Mouse (Mus musculus) thymus, postnatal 0 days (tissue): Measurements from ENCODE around the gene Rreb1. TPM values are rescaled to one million over a fixed set of nuclear protein-coding genes. Genes with fewer than 3 reads are reported as not detected.
A peak's percentile ranks its signal among the peaks of the same experiment; 100 is the strongest.

Experiments
- DNase-seq: peaks from one replicate; pipeline ENCODE4 v3.0.0-alpha.2; 2015; ENCODE audit warnings: low spot score
- polyA plus RNA-seq: library from polyadenylated mRNA; unstranded; fragments of >200 nt; fragmentation: Nextera tagmentation; extraction: Ambion mirVana; gene quantifications from 2 replicates; pipeline ENCODE4 v1.2.1, GENCODE M21; 2015

Rreb1 gene
- polyA plus RNA-seq, 1 experiment from 2014 or later = 9.6 TPM

DNA sequence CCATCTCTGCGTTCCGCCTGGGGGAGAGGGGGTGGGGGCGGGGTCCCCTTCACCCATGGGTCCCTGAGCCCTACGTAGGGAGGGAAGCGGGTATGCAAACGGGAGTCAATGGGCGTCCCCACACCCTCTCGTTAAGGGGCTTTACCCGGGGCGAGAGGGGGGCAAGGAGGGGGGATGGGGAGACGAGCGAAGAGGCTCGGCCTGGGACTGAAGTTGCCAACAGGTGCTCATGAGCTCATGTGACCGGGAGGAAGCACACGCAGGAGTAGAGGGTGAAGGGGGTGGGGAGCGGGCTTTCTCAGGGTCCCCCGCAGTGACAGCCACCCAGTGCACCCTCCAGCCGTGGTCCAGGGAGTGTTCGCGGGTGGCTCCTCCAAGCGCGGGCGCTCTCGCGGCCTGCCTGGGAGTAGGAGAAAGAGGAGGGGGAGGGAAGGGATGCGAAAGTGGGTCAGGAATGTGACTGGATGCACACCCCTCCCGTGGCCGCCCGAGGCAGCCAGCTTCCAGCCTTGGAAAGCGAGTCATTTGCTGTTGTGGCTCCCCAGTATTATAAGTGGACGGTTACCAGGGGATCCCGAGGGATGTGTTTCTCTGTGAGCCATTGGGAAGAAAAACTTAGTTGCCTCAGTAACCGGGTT is 513 bp downstream of the Rreb1 start:
- DNase-seq = peak; percentile 86

DNA sequence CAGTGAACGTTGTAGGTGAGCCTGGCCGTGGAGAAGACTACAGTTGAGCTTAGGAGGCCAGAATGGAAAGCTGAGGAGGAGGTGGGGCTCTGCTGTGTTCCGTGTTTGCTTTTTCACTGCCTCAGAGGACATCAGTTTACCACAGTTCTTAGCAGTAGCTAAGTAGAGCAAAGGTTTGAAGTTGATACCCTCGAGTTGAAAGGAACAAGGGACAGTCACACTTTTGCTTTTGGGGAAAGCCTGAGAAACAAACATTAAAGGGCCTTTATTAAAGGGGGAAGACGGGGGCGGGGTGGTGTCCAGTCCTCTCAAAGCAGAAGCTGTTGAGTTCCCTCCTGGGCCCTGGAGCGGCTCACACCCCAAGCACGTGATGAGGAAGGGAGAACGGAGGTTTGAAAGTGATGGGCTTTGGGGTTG is 1.1 kb downstream of the Rreb1 start:
- peak; percentile 60 for DNase-seq

DNA sequence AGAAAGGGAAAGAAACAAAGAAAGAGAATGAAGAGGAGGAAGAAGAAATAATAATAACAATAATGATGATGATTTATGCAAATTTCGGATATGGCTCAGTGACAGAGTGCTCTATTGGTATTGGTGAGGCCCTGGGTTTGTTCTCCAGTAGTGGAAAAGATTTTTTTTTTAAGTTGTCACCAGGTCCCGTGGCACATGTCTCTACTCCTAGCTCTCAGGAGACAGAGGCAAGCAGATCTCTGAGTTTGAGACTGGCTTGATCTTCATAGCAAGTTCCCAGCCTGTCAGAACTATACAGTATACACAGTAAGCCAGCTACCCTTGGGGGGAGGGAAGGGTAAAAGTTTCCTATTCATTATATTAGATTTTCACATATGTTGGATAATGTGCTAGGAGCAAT is 3.4 kb downstream of the Rreb1 start:
- DNase-seq = no peak

GRCm38 (mm10) chr13:37782144-37782543 is 3.9 kb downstream of the Rreb1 start:
- DNase-seq = no peak

DNA sequence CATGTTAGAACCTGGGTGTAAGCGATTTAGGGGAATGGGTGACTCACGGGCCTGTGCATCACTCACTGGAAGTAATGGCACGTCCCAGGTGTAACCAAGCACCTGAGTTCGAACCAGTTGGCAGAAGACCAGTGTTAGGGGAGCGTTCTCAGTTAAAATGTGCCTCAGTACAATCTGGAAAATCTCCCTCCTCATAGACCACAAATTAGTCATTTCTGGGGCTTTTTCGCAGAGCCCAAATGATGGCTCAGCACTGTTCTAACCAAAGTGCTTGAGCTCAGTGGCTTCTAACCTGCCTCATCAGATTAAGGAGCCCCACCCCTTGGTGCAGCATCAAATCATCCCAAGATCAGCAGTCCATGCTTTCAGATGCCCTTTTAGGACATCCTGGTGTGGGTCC is 5.5 kb downstream of the Rreb1 start:
- no peak for DNase-seq

GRCm38 (mm10) chr13:37784226-37784625 is 6.0 kb downstream of the Rreb1 start:
- no peak for DNase-seq

DNA sequence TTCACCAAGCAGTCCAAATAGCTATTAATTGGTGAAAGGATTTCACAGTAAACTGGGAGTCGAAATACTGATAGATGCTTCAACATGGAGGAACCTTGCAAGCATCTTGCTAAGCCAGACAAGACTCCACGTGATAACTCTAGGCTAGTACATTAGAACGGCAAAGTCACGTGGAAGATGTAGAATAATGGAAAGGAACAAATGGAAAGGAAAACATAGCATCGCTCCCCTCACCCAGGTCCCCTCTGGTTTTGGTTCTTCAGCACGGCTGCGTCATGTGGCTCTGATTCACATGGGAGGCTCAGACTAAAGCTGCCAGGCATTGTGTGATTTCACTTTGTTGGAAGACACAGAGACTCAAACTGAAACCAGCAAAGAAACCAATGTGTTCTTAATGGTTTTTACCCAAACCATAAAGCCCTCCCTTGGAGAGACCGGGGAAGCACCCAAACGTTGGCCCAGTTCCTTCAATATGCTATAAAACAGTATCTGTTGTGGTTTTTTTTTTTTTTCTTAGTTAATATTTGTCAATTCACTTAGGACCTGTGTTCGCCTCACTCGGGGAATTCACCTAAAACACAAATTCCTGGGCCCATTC is 14.6 kb downstream of the Rreb1 start:
- DNase-seq = no peak

- DNase-seq = no peak
Observed at GRCm38 (mm10) chr13:37798811-37799210, 20.6 kb downstream of the Rreb1 start.

DNA sequence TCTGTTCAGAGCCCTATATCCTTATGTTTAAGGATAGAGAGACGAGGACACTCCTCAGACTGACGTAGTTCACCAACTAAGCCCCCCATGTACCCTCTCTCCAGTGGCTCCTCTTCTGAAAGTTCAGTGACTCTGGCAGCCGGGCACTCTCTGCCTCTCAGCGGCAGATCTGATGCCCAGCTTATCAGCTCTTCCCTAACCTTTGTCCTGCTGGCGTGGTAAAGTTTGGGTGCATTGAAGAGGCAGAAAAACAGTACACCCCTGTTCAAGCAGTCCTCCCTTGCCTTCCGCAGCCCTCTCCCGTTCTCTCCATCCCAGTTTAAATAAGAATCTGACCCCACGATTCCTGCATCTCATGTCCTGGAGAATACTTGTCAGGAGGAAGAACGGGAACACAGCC is 21.2 kb downstream of the Rreb1 start:
- DNase-seq = no peak

DNA sequence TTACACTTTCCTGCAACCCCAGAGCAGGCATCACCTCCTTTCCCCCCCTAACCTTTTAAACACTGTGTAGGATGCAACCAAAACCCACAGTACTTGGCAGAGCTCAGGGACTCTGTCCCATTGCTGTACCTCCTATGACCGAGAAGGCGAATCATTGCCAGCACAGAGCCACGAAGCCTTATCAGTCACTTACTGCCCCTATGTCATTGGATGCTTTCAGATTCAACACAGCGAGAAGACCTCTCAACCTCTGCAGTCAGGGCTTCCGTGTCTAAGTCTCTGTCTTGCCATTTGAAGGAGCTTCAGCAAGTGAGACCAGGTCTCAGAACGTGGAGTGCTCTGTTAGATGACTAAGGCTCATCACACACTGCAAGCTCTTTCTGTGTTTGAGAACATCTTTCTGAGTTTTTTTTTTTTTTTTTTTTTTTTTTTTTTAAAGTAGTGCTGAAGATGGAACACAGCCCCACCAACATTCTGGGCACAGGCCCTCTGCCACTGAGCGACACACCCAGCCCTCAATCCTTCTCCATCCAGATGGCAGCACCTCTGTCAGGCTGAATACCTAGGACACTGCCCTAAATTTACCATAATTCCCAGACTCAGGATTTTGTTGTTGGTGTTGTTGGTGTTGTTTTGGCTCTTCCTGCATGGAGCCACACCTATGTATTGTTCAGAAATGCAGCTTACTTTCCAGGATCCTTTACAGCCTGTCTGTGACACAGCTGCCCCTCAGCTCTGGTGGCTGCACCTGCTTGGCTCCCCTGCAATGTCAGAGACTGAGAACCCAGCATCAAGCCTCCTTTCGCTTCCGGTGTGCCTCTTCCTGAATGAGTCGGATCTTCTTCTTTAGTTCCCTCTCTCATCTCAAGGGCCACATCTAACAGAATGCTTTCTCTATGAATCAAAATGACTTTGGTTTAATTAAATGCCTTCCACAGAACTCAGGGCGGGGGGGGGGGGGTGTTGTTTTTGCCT is 23.2 kb downstream of the Rreb1 start:
- DNase-seq = peak; percentile 91

GRCm38 (mm10) chr13:37802246-37803003 is 24.2 kb downstream of the Rreb1 start:
- peak; percentile 40 for DNase-seq

DNA sequence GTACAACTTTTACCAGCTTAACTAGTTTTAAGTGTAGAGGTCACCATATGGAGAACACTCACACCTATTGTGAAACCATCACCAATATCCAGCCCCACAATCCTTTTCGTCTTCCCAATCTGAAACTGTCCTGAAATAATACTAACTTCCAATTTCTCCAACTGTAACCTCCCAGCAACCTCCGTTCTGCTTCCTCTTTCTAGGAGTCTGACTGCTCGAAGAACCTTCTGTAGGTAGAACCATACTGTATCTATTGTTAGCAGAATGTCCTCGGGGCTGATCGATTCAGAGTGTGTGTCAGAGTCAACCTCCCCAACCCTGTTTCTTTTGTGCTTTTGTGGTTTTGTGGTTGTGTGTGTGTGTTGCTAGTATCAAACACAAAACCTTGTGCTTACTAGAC is 25.0 kb downstream of the Rreb1 start:
- no peak for DNase-seq

- no peak for DNase-seq
Observed at GRCm38 (mm10) chr13:37804023-37804422, 25.8 kb downstream of the Rreb1 start.

- no peak for DNase-seq
Observed at GRCm38 (mm10) chr13:37815001-37815400, 36.8 kb downstream of the Rreb1 start.

GRCm38 (mm10) chr13:37816736-37817135 is 38.5 kb downstream of the Rreb1 start:
- no peak for DNase-seq

- peak; percentile 44 for DNase-seq
Observed at GRCm38 (mm10) chr13:37821413-37821812, 43.2 kb downstream of the Rreb1 start.

DNA sequence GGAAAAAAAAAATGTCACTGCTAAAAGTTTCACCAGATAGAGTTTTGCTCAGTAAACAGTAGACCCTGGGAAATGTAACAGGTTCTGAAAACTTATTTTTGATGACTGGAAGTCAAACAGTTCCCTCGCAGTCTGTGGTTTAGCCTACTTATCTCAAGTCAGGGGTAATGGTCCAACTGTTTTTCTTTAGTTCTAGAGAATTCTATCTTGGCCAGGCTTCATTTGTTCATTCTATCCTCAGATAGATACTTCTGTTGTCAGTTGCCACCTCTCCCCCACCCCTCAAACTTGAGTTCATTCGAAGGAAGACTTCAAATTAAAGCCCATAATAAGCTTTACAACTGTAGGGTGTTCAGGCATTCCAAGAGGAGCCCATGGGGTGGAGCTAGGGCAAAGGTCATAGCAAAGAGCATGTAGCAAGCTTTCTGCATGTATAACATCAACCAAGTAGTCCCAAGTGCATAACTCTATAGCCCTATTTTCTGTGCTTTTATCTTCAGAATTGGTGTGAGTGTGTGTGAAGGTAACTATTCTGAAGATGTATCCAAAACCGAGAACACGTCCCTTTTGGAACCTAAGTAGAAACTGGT is 46.2 kb downstream of the Rreb1 start:
- DNase-seq = no peak

GRCm38 (mm10) chr13:37824956-37825645 is 46.9 kb downstream of the Rreb1 start:
- DNase-seq = peak; percentile 58

DNA sequence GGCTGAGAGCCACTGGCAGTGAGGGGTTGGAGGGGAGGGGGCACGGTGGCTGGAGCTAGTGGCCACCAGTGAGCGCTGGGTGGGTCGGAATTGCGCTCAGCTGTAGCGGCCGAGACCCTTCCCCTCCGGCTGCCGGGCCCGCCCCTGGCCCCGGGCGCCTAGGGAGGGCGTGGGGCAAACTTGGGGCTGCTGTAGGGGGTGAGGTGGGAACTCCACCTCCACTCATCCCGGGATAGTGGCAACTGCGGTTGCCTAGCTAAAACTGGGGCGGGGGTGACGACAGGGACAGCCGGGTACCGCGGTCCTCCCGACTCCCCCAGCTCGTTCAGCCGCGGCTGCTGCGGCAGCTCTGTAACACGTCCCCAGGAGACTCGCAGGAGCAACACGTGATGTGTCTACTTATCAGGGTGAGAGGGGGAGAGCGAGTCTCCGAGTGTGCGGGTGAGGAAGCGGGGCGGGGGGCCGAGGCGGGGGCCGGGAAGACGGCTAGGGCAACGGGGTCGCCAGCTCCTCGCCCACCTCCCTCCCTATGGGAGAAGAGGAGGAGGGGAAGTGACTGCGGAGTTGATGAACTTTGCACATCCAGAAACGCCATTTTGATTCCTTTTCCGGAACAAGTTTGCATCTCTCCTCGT is 47.6 kb downstream of the Rreb1 start:
- peak; percentile 75 for DNase-seq
